In the genomic region with DNA sequence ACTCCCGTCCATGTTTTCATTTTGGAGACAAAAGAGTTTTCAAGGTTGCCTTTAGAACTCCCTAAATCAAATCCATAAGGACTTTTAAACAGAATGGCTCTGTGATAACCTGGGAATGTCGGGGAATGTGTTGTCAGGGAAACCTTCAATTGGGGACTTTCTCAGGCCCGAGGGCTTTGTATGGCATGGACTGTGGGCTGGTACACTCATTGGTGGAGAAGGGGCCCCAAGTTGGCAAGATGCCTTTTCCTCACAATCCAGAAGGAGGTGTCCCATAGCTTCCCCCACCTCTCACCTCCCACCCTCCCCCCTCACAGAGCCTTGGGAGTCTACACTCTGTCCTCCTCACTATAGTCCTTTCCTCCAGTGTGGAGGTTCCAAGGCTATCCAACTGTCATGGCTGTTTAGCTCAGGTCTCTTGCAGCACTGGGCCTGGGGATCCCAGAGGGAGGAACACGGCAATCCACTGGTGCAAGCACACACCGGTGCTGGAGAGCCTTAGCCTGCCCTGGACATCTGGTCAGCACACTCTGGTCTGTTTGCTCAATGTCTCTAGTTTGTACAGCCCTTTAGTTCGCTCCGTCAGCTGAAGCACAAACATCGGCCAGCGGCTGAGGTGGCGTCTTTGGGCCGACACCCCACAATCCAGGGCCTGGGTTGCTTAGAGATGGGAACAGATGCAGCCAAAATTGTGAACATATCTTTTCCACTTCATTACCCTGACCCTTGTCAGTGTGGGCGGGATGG, we compare ENCODE assay signal across 8 mouse cellular contexts. TPM values are rescaled to one million over a fixed set of nuclear protein-coding genes. Genes with fewer than 3 reads are reported as not detected.
DNase-seq lines count a peak whose midpoint lies in the region; ATAC-seq and TF ChIP-seq lines count a peak whose summit lies in the region.
"Had no signal": no experiment of that assay in that cellular context is flagged by ENCODE, and none has a peak within 500 bp of the region (broad histone marks: within the 10 kb centered on the region; RNA-seq: fewer than 3 reads in every experiment).

No protein-coding gene starts in this region.

- TF ChIP-seq POLR2A in lung, adult 2 months (IDR thresholded peaks at IDR 0.05; ENCODE audit: borderline replicate concordance, extremely low read depth, low read depth, low read length): peak; percentile 57; the same call in 1 of the 2 replicates

- 51% methylated on average over 12 of the region's 12 CpGs for WGBS in neural tube, embryonic 11.5 days
- 75% methylated on average over 12 of the region's 12 CpGs for WGBS in heart, embryonic 13.5 days
- 56% methylated on average over 12 of the region's 12 CpGs for WGBS in lung, adult 2 months

- H3K27me3 ChIP-seq in neural tube, embryonic 11.5 days (ENCODE audit: control insufficient read depth, insufficient read depth, low read length): no peaks in the 10 kb centered on the region
- no peaks in the 10 kb centered on the region for H3K27me3 ChIP-seq in heart, embryonic 13.5 days (replicated peaks)
- H3K27me3 ChIP-seq: heart, embryonic 15.5 days had no signal

- H3K9me3 ChIP-seq in neural tube, embryonic 11.5 days (ENCODE audit: control insufficient read depth, low read length): no peaks in the 10 kb centered on the region
- no peaks in the 10 kb centered on the region for H3K9me3 ChIP-seq in heart, embryonic 13.5 days
- H3K9me3 ChIP-seq: heart, embryonic 15.5 days had no signal

- no peak for ATAC-seq in neural tube, embryonic 11.5 days (ENCODE audit: insufficient read depth, low FRiP score, low TSS enrichment)
- ATAC-seq in heart, embryonic 13.5 days (ENCODE audit: extremely low read depth, insufficient number of reproducible peaks, low FRiP score, low TSS enrichment): no peak
- ATAC-seq in frontal cortex, adult (ENCODE audit: low TSS enrichment): no peak

- H3K36me3 ChIP-seq in neural tube, embryonic 11.5 days (ENCODE audit: control insufficient read depth, insufficient read depth, low read length): no peaks in the 10 kb centered on the region
- no peaks in the 10 kb centered on the region for H3K36me3 ChIP-seq in heart, embryonic 13.5 days
- H3K36me3 ChIP-seq: heart, embryonic 15.5 days had no signal

- no peak overlapping the region; the same call in 1 of the 2 replicates for H3K9ac ChIP-seq in neural tube, embryonic 11.5 days (ENCODE audit: low read length)
- 0 out of 2 replicates have a peak overlapping the region, but pooled peaks have one; percentile 11 for H3K9ac ChIP-seq in heart, embryonic 13.5 days
- H3K9ac ChIP-seq: heart, embryonic 15.5 days had no signal

- H3K4me2 ChIP-seq in neural tube, embryonic 11.5 days (ENCODE audit: low read depth): no peak overlapping the region
- H3K4me2 ChIP-seq in heart, embryonic 13.5 days: no peak overlapping the region
- H3K4me2 ChIP-seq: heart, embryonic 15.5 days had no signal

- H3K4me3 ChIP-seq in neural tube, embryonic 11.5 days (ENCODE audit: low read depth, low read length): no peak overlapping the region
- H3K4me3 ChIP-seq in heart, embryonic 13.5 days: no peak overlapping the region
- H3K4me3 ChIP-seq in lung, adult 2 months (replicated peaks; ENCODE audit: extremely low read depth, low read depth, low read length): no peak overlapping the region
- H3K4me3 ChIP-seq: heart, embryonic 15.5 days had no signal

- no peak for TF ChIP-seq CTCF in lung, adult 2 months (IDR thresholded peaks at IDR 0.05; ENCODE audit: insufficient read depth, low read length)

- H3K27ac ChIP-seq in neural tube, embryonic 11.5 days (ENCODE audit: low read depth, low read length): no peak overlapping the region
- no peak overlapping the region for H3K27ac ChIP-seq in heart, embryonic 13.5 days (replicated peaks)
- H3K27ac ChIP-seq: heart, embryonic 15.5 days had no signal

- H3K4me1 ChIP-seq in neural tube, embryonic 11.5 days (ENCODE audit: control insufficient read depth, insufficient read depth, low read length): peaks cover 5% of the 10 kb centered on the region
- H3K4me1 ChIP-seq in heart, embryonic 13.5 days: peaks cover 48% of the 10 kb centered on the region
- H3K4me1 ChIP-seq in lung, adult 2 months (ENCODE audit: control insufficient read depth, insufficient read depth, low read length): peaks cover 26% of the 10 kb centered on the region

- peak; percentile 11 for DNase-seq in neural tube, embryonic 11.5 days (ENCODE audit: low spot score)
- no peak for DNase-seq in neural tube, embryonic 10.5 days (ENCODE audit: extremely low spot score, low spot score)
- DNase-seq in lung, adult 2 months: peak; percentile 62
- peak; percentile 60 for DNase-seq in yolk sac, embryonic 10.5 days (ENCODE audit: low spot score)
- DNase-seq in spleen, adult 12 weeks (ENCODE audit: low spot score): no peak

RNA-seq across cellular contexts. Expression of a gene that starts 18.9 kb away (rescaled TPM):
- 5.6 and 6.6 TPM in 2 replicates for polyA plus RNA-seq in neural tube, embryonic 11.5 days (2014; fragmentation: Nextera tagmentation; extraction: Ambion mirVana)
- 3.2 and 3.6 TPM in 2 replicates for polyA plus RNA-seq in heart, embryonic 13.5 days (2015; fragmentation: Nextera tagmentation; extraction: Ambion mirVana)
- polyA plus RNA-seq in lung, adult 2 months (2012; rRNA removed): 68.2 and 78.7 TPM in 2 replicates

RNA-seq across cellular contexts. Expression of a gene that starts 37.0 kb away (rescaled TPM):
- 4.4 and 4.8 TPM in 2 replicates for polyA plus RNA-seq in neural tube, embryonic 11.5 days (2014; fragmentation: Nextera tagmentation; extraction: Ambion mirVana)
- polyA plus RNA-seq in heart, embryonic 13.5 days (2015; fragmentation: Nextera tagmentation; extraction: Ambion mirVana): 12.9 and 13.2 TPM in 2 replicates
- 50.1 and 58.6 TPM in 2 replicates for polyA plus RNA-seq in lung, adult 2 months (2012; rRNA removed)

RNA-seq across cellular contexts. Expression of a gene that starts 37.5 kb away (rescaled TPM):
- 90.5 TPM in 2 replicates for polyA plus RNA-seq in neural tube, embryonic 11.5 days (2014; fragmentation: Nextera tagmentation; extraction: Ambion mirVana)
- polyA plus RNA-seq in heart, embryonic 13.5 days (2015; fragmentation: Nextera tagmentation; extraction: Ambion mirVana): 54.4 and 56.7 TPM in 2 replicates
- 56.1 and 70.4 TPM in 2 replicates for polyA plus RNA-seq in lung, adult 2 months (2012; rRNA removed)

RNA-seq across cellular contexts. Expression of a gene that starts 40.5 kb away (rescaled TPM):
- polyA plus RNA-seq in neural tube, embryonic 11.5 days (2014; fragmentation: Nextera tagmentation; extraction: Ambion mirVana): 0.50 and 0.56 TPM in 2 replicates
- polyA plus RNA-seq in heart, embryonic 13.5 days (2015; fragmentation: Nextera tagmentation; extraction: Ambion mirVana): 3.4 TPM in 2 replicates
- 14.5 and 15.3 TPM in 2 replicates for polyA plus RNA-seq in lung, adult 2 months (2012; rRNA removed)

Comparison
In these comparisons a context has a peak if more than half of its experiments do, and no peak if none do; other contexts are left out.
1. DNase-seq: peak in neural tube, embryonic 11.5 days (single experiment), lung, adult 2 months (single experiment) and yolk sac, embryonic 10.5 days (single experiment); none in neural tube, embryonic 10.5 days (single experiment) and spleen, adult 12 weeks (single experiment).